Mouse (Mus musculus) thymus, postnatal 36 days (tissue): ENCODE results near the gene Gatc.
"Not testable (repeated sequence)": the region's sequence is repeated elsewhere in the genome, so short reads cannot be mapped to it uniquely, and the experiment has no call there.

Experiments
- DNase-seq, 2 experiments: peaks; one replicate each; pipeline ENCODE4 v3.0.0; 2022; ENCODE audit warnings: mixed read lengths in 2 of 2

The Gatc gene

GRCm38 (mm10) chr5:115327610-115328548 is 13.1 kb downstream of the Gatc start:
- peak; percentile 57 to 72 for DNase-seq

DNA sequence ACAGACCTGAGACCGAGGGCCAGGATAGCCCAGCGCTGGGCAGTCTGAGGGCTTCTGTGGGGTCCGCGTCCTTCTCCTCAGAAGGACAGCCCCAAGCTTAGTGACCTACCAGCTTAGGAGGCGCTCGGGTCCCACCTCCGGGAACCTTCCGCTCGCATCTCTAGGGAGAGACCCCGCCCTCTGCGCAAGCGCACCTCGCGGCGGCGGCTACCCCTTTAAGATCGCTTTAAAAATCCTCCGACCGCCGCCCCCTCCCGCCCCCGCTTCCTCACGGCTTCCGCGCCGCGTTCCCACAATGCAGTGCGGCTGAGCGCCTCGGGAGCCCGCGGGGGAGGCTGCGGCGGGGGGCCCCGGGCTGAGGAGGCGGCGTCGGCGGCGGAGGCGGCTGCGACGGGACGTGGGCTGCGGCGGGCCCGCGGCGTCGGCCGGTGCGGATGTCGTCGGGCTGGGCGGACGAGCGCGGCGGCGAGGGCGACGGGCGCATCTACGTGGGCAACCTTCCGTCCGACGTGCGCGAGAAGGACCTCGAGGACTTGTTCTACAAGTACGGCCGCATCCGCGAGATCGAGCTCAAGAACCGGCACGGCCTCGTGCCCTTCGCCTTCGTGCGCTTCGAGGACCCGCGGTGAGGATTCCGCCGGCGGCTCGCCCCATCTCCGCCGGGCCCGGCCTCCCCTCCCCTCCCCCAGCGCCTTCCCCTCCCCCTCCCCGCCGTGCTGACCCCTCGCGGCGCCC is 13.9 kb downstream of the Gatc start, which contains the start of gene Srsf9:
Gene Srsf9 (plus strand): TSS at position 303 of the 735 bp plus-strand sequence.
- DNase-seq = peak; percentile 97 to 98

DNA sequence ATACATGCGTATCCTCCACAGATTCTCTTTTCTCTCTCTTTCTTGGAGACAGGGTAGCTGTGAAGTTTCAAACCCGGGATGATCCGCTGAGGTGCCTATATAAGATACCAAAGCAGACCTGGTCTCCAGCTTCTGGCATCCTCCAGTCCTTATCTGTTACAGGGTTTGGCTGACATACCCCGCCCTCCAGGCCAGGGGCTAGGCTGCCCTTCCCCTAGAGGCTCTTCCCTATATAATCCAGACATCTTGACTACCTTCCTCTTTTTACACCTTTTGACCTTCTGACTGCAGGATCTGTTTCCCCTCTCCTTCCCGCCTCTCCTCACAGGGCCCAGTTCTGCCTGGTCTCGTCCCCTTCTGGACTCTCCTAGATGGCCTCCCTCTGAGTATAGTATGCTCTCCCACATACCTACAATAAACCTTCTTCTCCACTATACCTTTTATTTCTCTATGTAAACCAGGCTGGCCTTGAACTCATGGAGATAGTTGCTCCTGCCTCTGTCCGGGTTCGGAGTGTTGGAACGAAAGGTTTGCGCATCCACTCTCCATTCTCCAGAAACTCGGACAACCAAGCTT is 14.6 kb downstream of the Gatc start:
- DNase-seq = no peak

GRCm38 (mm10) chr5:115319004-115319940 is 21.7 kb downstream of the Gatc start:
- DNase-seq = peak; percentile 40 to 49

DNA sequence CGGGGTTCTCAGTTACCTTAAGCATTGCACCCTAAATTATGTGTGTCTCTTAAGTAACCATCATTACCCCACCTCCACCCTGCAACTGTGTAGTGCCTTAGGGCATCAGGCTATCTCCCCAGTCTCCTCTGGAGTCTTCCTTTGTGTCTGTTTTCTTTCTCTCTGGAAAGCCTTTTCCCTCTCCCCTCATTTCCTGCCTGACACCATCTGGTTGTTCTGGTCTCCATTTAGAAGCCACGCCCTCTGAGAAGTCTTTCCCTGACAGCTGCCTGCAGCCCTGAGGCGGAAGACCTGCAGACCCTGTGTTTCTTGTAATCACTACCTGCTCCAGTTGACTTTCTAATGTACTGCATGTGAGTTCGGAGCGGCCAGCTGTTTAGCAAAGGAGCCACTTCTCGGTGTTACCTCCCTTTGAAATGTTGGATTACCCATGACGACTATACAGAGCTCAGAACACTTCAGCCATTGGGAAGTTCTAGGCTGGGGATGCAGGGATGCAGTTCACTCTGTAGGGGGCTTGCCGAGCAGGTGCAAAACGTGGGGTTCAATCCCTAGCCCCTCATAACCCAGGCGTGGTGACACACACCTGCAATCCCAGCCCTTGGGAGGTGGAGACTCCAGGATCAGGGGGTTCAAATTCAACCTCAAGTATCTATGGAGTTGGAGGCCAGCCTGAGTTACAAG is 23.2 kb downstream of the Gatc start:
- peak; percentile 54 to 67 for DNase-seq

- no peak for DNase-seq
Observed at GRCm38 (mm10) chr5:115316968-115317644, 23.9 kb downstream of the Gatc start.

GRCm38 (mm10) chr5:115313668-115313943 is 27.4 kb downstream of the Gatc start:
- DNase-seq = no peak

- DNase-seq = no peak
Observed at GRCm38 (mm10) chr5:115312816-115313667, 27.9 kb downstream of the Gatc start.

GRCm38 (mm10) chr5:115312354-115312753 is 28.6 kb downstream of the Gatc start:
- no peak for DNase-seq

DNA sequence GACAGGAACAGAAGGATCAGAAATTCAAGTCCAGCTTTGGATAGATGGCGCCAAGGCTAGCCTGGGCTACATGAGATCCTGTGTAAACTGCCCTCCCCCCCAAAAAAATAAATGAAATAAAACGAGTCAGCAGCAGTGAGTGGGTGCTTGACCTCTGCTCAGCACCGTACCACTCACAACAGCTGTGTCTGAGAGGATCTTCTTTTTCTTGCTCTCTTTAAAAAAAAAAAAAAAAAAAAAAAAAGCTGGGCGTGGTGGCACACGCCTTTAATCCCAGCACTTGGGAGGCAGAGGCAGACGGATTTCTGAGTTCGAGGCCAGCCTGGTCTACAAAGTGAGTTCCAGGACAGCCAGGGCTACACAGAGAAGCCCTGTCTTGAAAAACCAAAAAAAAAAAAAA is 38.8 kb downstream of the Gatc start:
- DNase-seq = not testable (repeated sequence)

DNA sequence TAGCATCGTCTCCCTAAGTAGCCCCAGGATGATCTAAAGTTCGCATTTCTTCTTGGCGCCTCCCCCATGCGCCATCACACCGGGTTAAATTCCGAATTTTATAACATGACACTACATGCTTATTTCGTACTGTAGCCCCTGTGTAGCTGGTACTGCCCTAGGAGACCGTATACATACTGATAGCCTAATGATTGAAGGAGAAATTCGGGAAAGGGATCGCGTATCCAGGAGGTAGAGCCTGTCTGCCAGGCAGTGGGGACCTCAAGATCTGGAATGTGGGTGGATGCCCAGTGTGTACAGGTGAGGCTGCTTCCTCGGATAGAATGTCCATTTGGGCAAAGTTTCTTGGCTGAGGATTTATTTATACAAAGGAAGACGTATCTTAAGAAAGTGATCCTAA is 39.4 kb downstream of the Gatc start:
- peak in 1 of 2 experiments; percentile 16 for DNase-seq

- peak; percentile 99 to 100 for DNase-seq
Observed at GRCm38 (mm10) chr5:115300792-115301614, 40.0 kb downstream of the Gatc start, which contains the start of gene Dynll1. Dynll1 (minus strand) TSS chr5:115300999.

DNA sequence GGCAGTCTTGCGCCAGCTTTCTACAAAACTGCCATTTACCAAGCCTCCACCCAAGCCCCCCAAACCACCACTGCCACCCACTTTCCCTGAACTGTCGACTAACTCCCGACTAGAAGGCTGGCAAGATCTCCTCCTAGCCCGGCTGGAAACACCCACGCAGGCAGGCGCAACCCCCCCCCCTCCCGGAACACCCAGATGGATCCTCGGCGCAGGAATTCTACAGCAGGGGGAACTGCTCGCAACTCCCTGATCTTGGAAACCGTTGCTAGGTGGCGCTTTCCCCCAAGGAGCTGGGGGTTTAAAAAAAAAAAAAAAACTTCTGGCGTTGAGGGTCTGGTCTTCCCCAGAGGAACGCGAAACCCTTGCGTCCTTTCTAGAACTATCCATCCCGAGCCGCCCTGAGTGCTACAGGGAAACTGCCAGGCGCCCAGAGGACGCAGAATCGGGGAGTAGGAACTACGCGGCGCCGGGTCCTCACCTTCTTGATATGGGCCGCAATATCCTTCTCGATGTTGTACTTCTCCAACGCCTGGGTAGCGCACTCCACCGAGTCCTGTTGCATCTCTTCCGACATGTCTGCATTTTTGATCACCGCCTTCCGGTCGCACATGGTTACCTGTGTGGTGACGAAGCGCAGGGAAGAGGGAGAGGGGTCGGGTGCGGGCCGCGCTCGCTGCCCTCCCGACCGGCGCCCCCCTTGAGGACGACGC is 40.8 kb downstream of the Gatc start:
- DNase-seq = no peak

- no peak for DNase-seq
Observed at GRCm38 (mm10) chr5:115296347-115296746, 44.6 kb downstream of the Gatc start.

GRCm38 (mm10) chr5:115294173-115294572 is 46.8 kb downstream of the Gatc start:
- DNase-seq = peak in 1 of 2 experiments; percentile 22

DNA sequence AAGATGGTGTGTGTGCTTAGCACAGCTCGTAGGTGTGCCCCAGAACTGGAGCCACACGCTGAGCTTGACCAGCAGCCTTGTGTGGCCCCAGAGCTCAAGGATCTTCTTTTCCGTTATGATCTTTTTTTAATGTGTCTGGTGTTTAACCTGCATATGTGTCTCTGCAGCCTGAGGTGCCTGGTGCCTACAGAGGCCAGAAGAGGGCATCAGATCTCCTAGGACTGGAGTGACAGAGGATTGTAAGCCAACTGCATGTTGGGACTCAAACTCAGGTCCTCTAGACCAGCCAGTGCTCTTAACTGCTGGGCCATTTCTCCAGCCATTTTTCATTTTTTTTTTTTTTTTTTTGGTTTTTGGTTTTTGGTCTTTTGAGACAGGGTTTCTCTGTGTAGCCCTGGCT is 56.2 kb downstream of the Gatc start:
- peak; percentile 25 to 27 for DNase-seq
